ENCODE assay signal across 18 mouse cellular contexts in the genomic region with DNA sequence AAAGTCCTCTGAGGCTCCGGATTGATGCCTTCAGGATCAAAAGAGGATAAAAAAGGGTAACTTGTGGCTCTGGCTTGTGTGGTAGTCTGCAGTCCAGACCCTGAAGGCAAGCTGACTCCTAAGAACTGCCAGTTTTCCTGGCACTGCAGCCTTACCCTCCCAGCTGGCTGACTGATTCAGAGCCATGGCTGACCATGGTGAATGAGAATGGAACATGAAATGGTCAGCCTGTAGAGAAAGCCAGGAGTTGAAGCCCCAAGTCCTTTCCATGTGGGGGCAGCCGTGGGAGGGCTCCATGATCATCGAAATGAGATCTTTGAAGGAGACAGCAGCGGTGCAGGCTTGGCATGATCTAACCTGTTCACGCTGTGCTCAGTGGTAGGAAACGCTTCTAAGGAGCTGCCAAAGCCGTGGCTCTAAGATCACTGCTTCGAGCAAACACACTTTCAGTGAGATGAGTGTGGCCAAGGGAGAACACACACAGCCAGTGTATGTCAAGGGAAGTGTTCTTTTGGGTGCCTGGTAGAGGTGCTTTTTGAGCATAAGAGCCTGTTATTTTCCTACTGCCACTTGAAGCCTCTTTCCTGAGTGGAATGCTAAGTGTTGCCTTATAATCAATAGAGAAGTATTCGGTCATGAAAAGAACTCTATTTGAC.
DNase-seq lines count a peak whose midpoint lies in the region; ATAC-seq and TF ChIP-seq lines count a peak whose summit lies in the region.
"Had no signal": no experiment of that assay in that cellular context is flagged by ENCODE, and none has a peak within 500 bp of the region (broad histone marks: within the 10 kb centered on the region; RNA-seq: fewer than 3 reads in every experiment).

No protein-coding gene starts in this region.

- no peak for TF ChIP-seq EP300 in heart, adult 2 months (IDR thresholded peaks at IDR 0.05; ENCODE audit: insufficient read depth, low read depth, low read length)

- TF ChIP-seq CTCF in heart, adult 2 months (IDR thresholded peaks at IDR 0.05): no peak

- H3K9ac ChIP-seq in midbrain, embryonic 14.5 days (replicated peaks; ENCODE audit: low read length): no peak overlapping the region
- no peak overlapping the region for H3K9ac ChIP-seq in forebrain, embryonic 16.5 days (replicated peaks; ENCODE audit: low read depth, low read length)
- H3K9ac ChIP-seq in heart, adult 2 months (ENCODE audit: low read depth, low read length): no peak overlapping the region
- H3K9ac ChIP-seq: embryonic facial prominence, embryonic 15.5 days; hindbrain, embryonic 15.5 days; liver, embryonic 12.5 days had no signal

- peaks cover 12% of the 10 kb centered on the region; the same call in 1 of the 2 replicates for H3K4me1 ChIP-seq in midbrain, embryonic 14.5 days (ENCODE audit: control insufficient read depth, insufficient read depth, low read length)
- 0 out of 2 replicates have a peak, but pooled peaks cover 3% of the 10 kb centered on the region for H3K4me1 ChIP-seq in midbrain, embryonic 10.5 days
- H3K4me1 ChIP-seq in forebrain, embryonic 16.5 days (replicated peaks; ENCODE audit: control insufficient read depth, insufficient read depth, low read length): peaks cover 22% of the 10 kb centered on the region
- no peaks in the 10 kb centered on the region for H3K4me1 ChIP-seq in heart, adult 2 months (ENCODE audit: control insufficient read depth, insufficient read depth, low read length)
- H3K4me1 ChIP-seq: embryonic facial prominence, embryonic 15.5 days; limb, embryonic 10.5 days; liver, embryonic 12.5 days had no signal

- DNase-seq in cerebellum, postnatal 14 days: peak; percentile 61 to 73
- no peak for DNase-seq in cerebellum, adult 11 months
- DNase-seq in midbrain, embryonic 14.5 days: peak; percentile 4
- no peak for DNase-seq in midbrain, embryonic 10.5 days (ENCODE audit: low spot score)
- DNase-seq in lung, postnatal 4 days: peak; percentile 7 to 25
- DNase-seq in heart, adult 2 months: no peak
- DNase-seq: adrenal gland, postnatal 14 days; heart, adult 18-20 months; kidney, adult 18-20 months; layer of hippocampus, postnatal 36 days; spleen, adult 18-20 months; thymus, postnatal 14 days had no signal

- no peaks in the 10 kb centered on the region for H3K79me2 ChIP-seq in heart, adult 2 months (replicated peaks; ENCODE audit: control insufficient read depth, insufficient read depth, low read length)

- H3K27ac ChIP-seq in midbrain, embryonic 14.5 days (replicated peaks; ENCODE audit: low read depth, low read length): no peak overlapping the region
- no peak overlapping the region for H3K27ac ChIP-seq in midbrain, embryonic 10.5 days (replicated peaks)
- peak overlapping the region; percentile 43 for H3K27ac ChIP-seq in forebrain, embryonic 16.5 days (ENCODE audit: low read length)
- no peak overlapping the region for H3K27ac ChIP-seq in heart, adult 2 months
- H3K27ac ChIP-seq: embryonic facial prominence, embryonic 15.5 days; hindbrain, embryonic 15.5 days; limb, embryonic 10.5 days; liver, embryonic 12.5 days had no signal

- intact Hi-C loops in heart, adult 2 months (cut with DNase I): no loop called here

- no peak for TF ChIP-seq POLR2A in heart, adult 2 months (IDR thresholded peaks at IDR 0.05; ENCODE audit: insufficient read depth, low read depth, low read length)

- WGBS in midbrain, embryonic 14.5 days: 85% methylated on average over 9 of the region's 9 CpGs
- 86% methylated on average over 9 of the region's 9 CpGs for WGBS in midbrain, embryonic 10.5 days
- WGBS in forebrain, embryonic 16.5 days: 29% methylated on average over 9 of the region's 9 CpGs
- 83% methylated on average over 9 of the region's 9 CpGs for WGBS in heart, adult 2 months

- H3K4me2 ChIP-seq in midbrain, embryonic 14.5 days (ENCODE audit: low read length): no peak overlapping the region
- H3K4me2 ChIP-seq in forebrain, embryonic 16.5 days (ENCODE audit: low read length): no peak overlapping the region
- H3K4me2 ChIP-seq: embryonic facial prominence, embryonic 15.5 days; hindbrain, embryonic 15.5 days; liver, embryonic 12.5 days had no signal

- H3K27me3 ChIP-seq in midbrain, embryonic 14.5 days (ENCODE audit: control insufficient read depth, insufficient read depth, low read length): no peaks in the 10 kb centered on the region
- no peaks in the 10 kb centered on the region for H3K27me3 ChIP-seq in midbrain, embryonic 10.5 days (ENCODE audit: low read depth, poor library complexity, severe bottlenecking)
- H3K27me3 ChIP-seq in forebrain, embryonic 16.5 days (replicated peaks; ENCODE audit: control insufficient read depth, insufficient read depth, low read length): no peaks in the 10 kb centered on the region
- no peaks in the 10 kb centered on the region for H3K27me3 ChIP-seq in heart, adult 2 months (ENCODE audit: control insufficient read depth, insufficient read depth, low read length)
- H3K27me3 ChIP-seq: embryonic facial prominence, embryonic 15.5 days; hindbrain, embryonic 15.5 days; liver, embryonic 12.5 days had no signal

- H3K36me3 ChIP-seq in midbrain, embryonic 14.5 days (ENCODE audit: control insufficient read depth, insufficient read depth, low read length): no peaks in the 10 kb centered on the region
- H3K36me3 ChIP-seq in midbrain, embryonic 10.5 days: no peaks in the 10 kb centered on the region
- no peaks in the 10 kb centered on the region for H3K36me3 ChIP-seq in forebrain, embryonic 16.5 days (ENCODE audit: control insufficient read depth, insufficient read depth)
- H3K36me3 ChIP-seq in heart, adult 2 months (ENCODE audit: control insufficient read depth, insufficient read depth, low read length): no peaks in the 10 kb centered on the region
- H3K36me3 ChIP-seq: embryonic facial prominence, embryonic 15.5 days; hindbrain, embryonic 15.5 days; limb, embryonic 10.5 days; liver, embryonic 12.5 days had no signal

- no peak for ATAC-seq in midbrain, embryonic 14.5 days (ENCODE audit: low FRiP score, low TSS enrichment)
- peak; percentile 49 for ATAC-seq in forebrain, embryonic 16.5 days
- no peak for ATAC-seq in granulocyte monocyte progenitor cell, adult 5-6 weeks (replicated peaks; ENCODE audit: poor library complexity, severe bottlenecking)
- ATAC-seq: liver, embryonic 12.5 days had no signal

- no peak overlapping the region for H3K4me3 ChIP-seq in midbrain, embryonic 14.5 days (replicated peaks; ENCODE audit: low read depth, low read length)
- H3K4me3 ChIP-seq in midbrain, embryonic 10.5 days: no peak overlapping the region
- no peak overlapping the region for H3K4me3 ChIP-seq in forebrain, embryonic 16.5 days (replicated peaks; ENCODE audit: low read length)
- no peak overlapping the region for H3K4me3 ChIP-seq in heart, adult 2 months
- H3K4me3 ChIP-seq: embryonic facial prominence, embryonic 15.5 days; hindbrain, embryonic 15.5 days; limb, embryonic 10.5 days; liver, embryonic 12.5 days had no signal

- H3K9me3 ChIP-seq in midbrain, embryonic 14.5 days (ENCODE audit: control insufficient read depth, low read length): no peaks in the 10 kb centered on the region
- H3K9me3 ChIP-seq in midbrain, embryonic 10.5 days (replicated peaks): no peaks in the 10 kb centered on the region
- no peaks in the 10 kb centered on the region for H3K9me3 ChIP-seq in forebrain, embryonic 16.5 days (ENCODE audit: control insufficient read depth, low read length)
- H3K9me3 ChIP-seq: embryonic facial prominence, embryonic 15.5 days; hindbrain, embryonic 15.5 days; limb, embryonic 10.5 days; liver, embryonic 12.5 days had no signal

Comparison
In these comparisons a context has a peak if more than half of its experiments do, and no peak if none do; other contexts are left out.
1. DNase-seq: peak in cerebellum, postnatal 14 days (2 of 2), midbrain, embryonic 14.5 days (single experiment) and lung, postnatal 4 days (2 of 2); none in cerebellum, adult 11 months (single experiment), midbrain, embryonic 10.5 days (single experiment) and heart, adult 2 months (0 of 2).